Mouse (Mus musculus) layer of hippocampus, postnatal 10 days (tissue): ENCODE data around the gene Acy3. TPM values are rescaled to one million over a fixed set of nuclear protein-coding genes. Genes with fewer than 3 reads are reported as not detected.
A peak's percentile ranks its signal among the peaks of the same experiment; 100 is the strongest.
"Not testable (repeated sequence)": the region's sequence is repeated elsewhere in the genome, so short reads cannot be mapped to it uniquely, and the experiment has no call there.

Source experiments
- DNase-seq, 2 experiments: peaks; one replicate each; pipeline ENCODE4 v3.0.0; 2021; ENCODE audit warnings: low spot score in 2 of 2
- total RNA-seq, 2 experiments: library from RNA; stranded (reverse); gene quantifications; 2 replicates each; pipeline ENCODE4 v1.2.3; 2021

The Acy3 gene
- total RNA-seq, 2 experiments from 2014 or later: 1.9 to 2.2 TPM

- no peak for DNase-seq
Measured at GRCm38 (mm10) chr19:4001752-4002151, 15.4 kb downstream of the Acy3 start.

- no peak for DNase-seq
Measured at GRCm38 (mm10) chr19:4003112-4003511, 16.7 kb downstream of the Acy3 start, which contains the start of gene Doc2g. Doc2g (plus strand) TSS chr19:4003313.

GRCm38 (mm10) chr19:4003641-4004040, 17.3 kb downstream of the Acy3 start:
- no peak for DNase-seq

GRCm38 (mm10) chr19:4004331-4004730, 18.0 kb downstream of the Acy3 start:
- no peak for DNase-seq

- no peak for DNase-seq
Measured at GRCm38 (mm10) chr19:4005091-4005490, 18.7 kb downstream of the Acy3 start.

- DNase-seq: no peak
Measured at GRCm38 (mm10) chr19:4005971-4006370, 19.6 kb downstream of the Acy3 start.

- DNase-seq: no peak
Measured at GRCm38 (mm10) chr19:4011086-4011485, 24.7 kb downstream of the Acy3 start.

GRCm38 (mm10) chr19:4012432-4013022, 26.2 kb downstream of the Acy3 start, which contains the start of gene Ndufv1:
Ndufv1 (minus strand) TSS chr19:4012806.
- DNase-seq: peak; percentile 94 to 95

- peak in 1 of 2 experiments; percentile 25 for DNase-seq
Measured at GRCm38 (mm10) chr19:4013066-4013465, 26.7 kb downstream of the Acy3 start.

GRCm38 (mm10) chr19:4014802-4015201, 28.4 kb downstream of the Acy3 start:
- DNase-seq: no peak

GRCm38 (mm10) chr19:4015635-4016034, 29.3 kb downstream of the Acy3 start:
- DNase-seq: no peak

- no peak for DNase-seq
Measured at GRCm38 (mm10) chr19:4017921-4018587, 31.7 kb downstream of the Acy3 start.

- DNase-seq: peak; percentile 77 to 83
Measured at GRCm38 (mm10) chr19:4018743-4019583, 32.6 kb downstream of the Acy3 start.

- DNase-seq: no peak
Measured at GRCm38 (mm10) chr19:4023185-4023584, 36.8 kb downstream of the Acy3 start.

GRCm38 (mm10) chr19:4027576-4027975, 41.2 kb downstream of the Acy3 start:
- no peak for DNase-seq

- DNase-seq: no peak
Measured at GRCm38 (mm10) chr19:4032668-4033067, 46.3 kb downstream of the Acy3 start.

- DNase-seq: no peak
Measured at GRCm38 (mm10) chr19:4033298-4033697, 46.9 kb downstream of the Acy3 start.

GRCm38 (mm10) chr19:4033742-4034141, 47.4 kb downstream of the Acy3 start:
- no peak for DNase-seq

GRCm38 (mm10) chr19:4036327-4037045, 50.1 kb downstream of the Acy3 start:
- DNase-seq: no peak

GRCm38 (mm10) chr19:4037154-4037787, 50.9 kb downstream of the Acy3 start:
- not testable (repeated sequence) for DNase-seq

- DNase-seq: peak; percentile 78 to 87
Measured at GRCm38 (mm10) chr19:4037788-4038232, 51.4 kb downstream of the Acy3 start, which contains the start of gene Gstp1. Gstp1 (minus strand) TSS chr19:4037985.
